Mouse (Mus musculus) liver, postnatal 0 days (tissue): ENCODE data around the gene 1700022I11Rik.
A peak's percentile ranks its signal among the peaks of the same experiment; 100 is the strongest.

Experiments
- CTCF ChIP-seq: sonication (generic); IDR thresholded peaks from 2 replicates; pipeline ENCODE4 v1.5.1; 2016; ENCODE audit warnings: antibody characterized with exemption, low read depth
- EP300 ChIP-seq: IDR thresholded peaks from 2 replicates; pipeline ENCODE4 v1.6.1; 2016; ENCODE audit warnings: antibody characterized with exemption, low read depth, mild to moderate bottlenecking

GRCm38 (mm10) chr4:42988296-42988695, 18.9 kb downstream of the 1700022I11Rik start:
- TF ChIP-seq CTCF (peak; percentile 24), EP300 (no peak)
